Mouse (Mus musculus) E14TG2a.4 (cell line): ENCODE measurements around the gene Rhog.

Experiments used
- CTCF ChIP-seq: conservative IDR thresholded peaks from 2 replicates; pipeline ENCODE4 v1.5.1; 2014; ENCODE audit warnings: low read length
- NANOG ChIP-seq: IDR thresholded peaks from 2 replicates; pipeline ENCODE4 v1.6.1; 2014; ENCODE audit warnings: borderline replicate concordance, low read length, mixed read lengths
- POU5F1 ChIP-seq: IDR thresholded peaks from 2 replicates; pipeline ENCODE4 v1.6.1; 2014; ENCODE audit warnings: low read length, borderline replicate concordance

- TF ChIP-seq CTCF (no peak), POU5F1 (no peak), NANOG (no peak)
Measured at GRCm38 (mm10) chr7:102256636-102257035, 782 bp upstream of the Rhog start.
